Mouse (Mus musculus) heart, adult 2 months (tissue): ENCODE results near the gene Sf1.

Experiments
- CTCF ChIP-seq: fragments of 200-600 bp; IDR thresholded peaks from 2 replicates; pipeline ENCODE4 v1.8.1; 2022; ENCODE audit warnings: antibody characterized with exemption, mild to moderate bottlenecking, moderate library complexity
- EP300 ChIP-seq: fragments of 200-500 bp; IDR thresholded peaks from 2 replicates; pipeline ENCODE4 v1.6.1; 2011; ENCODE audit warnings: low read depth, low read length, control low read depth; ENCODE audit not compliant: insufficient read depth
- POLR2A ChIP-seq: fragments of 200-500 bp; IDR thresholded peaks from 2 replicates; pipeline ENCODE4 v1.6.1; 2011; ENCODE audit warnings: mild to moderate bottlenecking, low read depth, low read length, control low read depth; ENCODE audit not compliant: insufficient read depth

DNA sequence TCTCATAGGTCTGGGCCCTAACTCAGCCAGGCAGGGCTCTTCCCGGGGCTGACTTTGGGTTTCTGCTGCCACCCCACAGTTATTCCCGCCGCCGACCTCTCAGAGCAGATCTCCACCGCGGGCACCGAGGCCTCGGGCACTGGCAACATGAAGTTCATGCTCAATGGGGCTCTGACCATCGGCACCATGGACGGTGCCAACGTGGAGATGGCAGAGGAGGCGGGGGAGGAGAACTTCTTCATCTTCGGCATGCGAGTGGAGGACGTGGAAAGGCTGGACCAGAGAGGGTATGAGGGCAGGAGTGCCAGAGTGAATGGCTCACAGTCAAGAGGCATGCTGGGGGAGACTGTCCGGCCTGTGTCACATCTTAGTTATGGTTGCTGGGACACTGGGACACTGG is 30.1 kb downstream of the Sf1 start:
- no peak for TF ChIP-seq POLR2A
- TF ChIP-seq CTCF = no peak
- TF ChIP-seq EP300 = no peak
